Mouse (Mus musculus) E14TG2a.4 (cell line): ENCODE measurements around the gene Gmpr.

Source experiments
- CTCF ChIP-seq: conservative IDR thresholded peaks from 2 replicates; pipeline ENCODE4 v1.5.1; 2014; ENCODE audit warnings: low read length
- NANOG ChIP-seq: IDR thresholded peaks from 2 replicates; pipeline ENCODE4 v1.6.1; 2014; ENCODE audit warnings: borderline replicate concordance, low read length, mixed read lengths
- POU5F1 ChIP-seq: IDR thresholded peaks from 2 replicates; pipeline ENCODE4 v1.6.1; 2014; ENCODE audit warnings: low read length, borderline replicate concordance

DNA sequence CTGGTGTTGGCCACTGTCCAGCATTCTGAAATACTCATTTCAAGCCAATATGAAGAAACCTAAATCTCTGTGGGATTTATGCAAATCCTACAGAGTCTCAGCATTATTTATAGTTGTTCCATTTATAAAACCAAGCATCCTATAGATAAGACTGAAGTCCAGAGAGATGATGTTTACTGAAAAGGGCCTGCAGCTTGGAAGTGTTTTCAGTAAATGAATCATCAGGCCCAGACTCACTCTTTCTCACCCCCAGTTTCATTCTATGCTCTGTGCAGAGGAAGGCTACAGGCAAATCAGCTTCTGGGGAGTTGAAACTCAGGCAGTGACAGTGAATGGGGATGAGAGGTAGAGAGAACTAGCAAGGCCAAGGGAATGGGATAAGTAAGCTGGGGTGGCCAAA, 83.7 kb downstream of the Gmpr start:
- no peak for TF ChIP-seq CTCF
- no peak for TF ChIP-seq POU5F1
- TF ChIP-seq NANOG: no peak
